Mouse (Mus musculus): Measurements from ENCODE around the gene Hvcn1. TPM values are rescaled to one million over a fixed set of nuclear protein-coding genes. Genes with fewer than 3 reads are reported as not detected.

The Hvcn1 gene
- polyA plus RNA-seq, 1 experiment from 2014 or later: 8.2 TPM

DNA sequence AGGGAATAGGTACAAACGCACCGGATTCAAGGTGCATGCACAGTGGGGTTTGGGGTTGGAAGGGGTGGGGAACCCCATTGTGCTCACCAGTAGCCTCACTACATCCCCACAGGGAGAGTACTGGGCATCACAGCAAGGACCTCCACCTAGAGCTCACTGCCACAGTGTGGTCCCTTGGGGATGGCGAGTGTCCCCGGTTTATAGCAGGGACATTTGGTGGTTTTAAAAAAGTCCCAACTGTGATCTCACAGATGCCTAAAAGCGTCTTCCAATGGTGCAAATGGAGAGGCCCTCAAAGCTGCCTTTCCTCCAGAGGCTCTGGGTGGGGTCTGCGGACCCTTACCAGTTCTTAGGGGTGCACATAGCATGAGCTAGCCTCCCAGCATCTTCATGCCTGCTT lies 7.3 kb downstream of the Hvcn1 start:
- H3K27me3 ChIP-seq (ENCODE audit: insufficient read depth, low read length): no peaks in the 10 kb centered on the region
- no peak for TF ChIP-seq CTCF (IDR thresholded peaks at IDR 0.05; ENCODE audit: low read depth)
- H3K36me3 ChIP-seq (ENCODE audit: insufficient read depth): no peaks in the 10 kb centered on the region
- ATAC-seq (ENCODE audit: insufficient read depth) (no peak), DNase-seq (no peak)
- H3K4me2 ChIP-seq: no peak overlapping the region
- no peaks in the 10 kb centered on the region for H3K9me3 ChIP-seq (ENCODE audit: low read depth, low read length)
- H3K4me1 ChIP-seq (ENCODE audit: insufficient read depth): peaks cover 6% of the 10 kb centered on the region; the same call in 1 of the 2 replicates
- H3K27ac ChIP-seq (ENCODE audit: low read depth): no peak overlapping the region
- no peak overlapping the region for H3K9ac ChIP-seq
- 92% methylated on average over 6 of the region's 6 CpGs for WGBS
- H3K4me3 ChIP-seq (ENCODE audit: low read depth, low read length): no peak overlapping the region

- TF ChIP-seq CTCF (IDR thresholded peaks at IDR 0.05; ENCODE audit: low read depth): no peak
- ATAC-seq (ENCODE audit: insufficient read depth): no peak
Observed at GRCm38 (mm10) chr5:122217636-122218035, 11.0 kb downstream of the Hvcn1 start.

GRCm38 (mm10) chr5:122218109-122218905 lies 11.7 kb downstream of the Hvcn1 start:
- no peak for ATAC-seq (ENCODE audit: insufficient read depth)
- TF ChIP-seq CTCF (IDR thresholded peaks at IDR 0.05; ENCODE audit: low read depth): no peak
- no peaks in the 10 kb centered on the region for H3K9me3 ChIP-seq (ENCODE audit: low read depth, low read length)

More at GRCm38 (mm10) chr5:122217636-122218035, 11.0 kb downstream of the Hvcn1 start:
- H3K9me3 ChIP-seq (ENCODE audit: low read depth, low read length): no peaks in the 10 kb centered on the region
- H3K27me3 ChIP-seq (ENCODE audit: insufficient read depth, low read length): no peaks in the 10 kb centered on the region
- WGBS: 88% methylated on average over 6 of the region's 6 CpGs
- no peak overlapping the region for H3K4me3 ChIP-seq (ENCODE audit: low read depth, low read length)
- no peak overlapping the region for H3K9ac ChIP-seq
- H3K4me1 ChIP-seq (ENCODE audit: insufficient read depth): no peaks in the 10 kb centered on the region
- H3K36me3 ChIP-seq (ENCODE audit: insufficient read depth): no peaks in the 10 kb centered on the region
- H3K4me2 ChIP-seq: no peak overlapping the region
- H3K27ac ChIP-seq (ENCODE audit: low read depth): no peak overlapping the region
- no peak for DNase-seq

GRCm38 (mm10) chr5:122218928-122219327 lies 12.3 kb downstream of the Hvcn1 start:
- DNase-seq: no peak
- TF ChIP-seq CTCF (IDR thresholded peaks at IDR 0.05; ENCODE audit: low read depth): no peak
- H3K27me3 ChIP-seq (ENCODE audit: insufficient read depth, low read length): no peaks in the 10 kb centered on the region
- H3K4me2 ChIP-seq: no peak overlapping the region
- H3K4me1 ChIP-seq (ENCODE audit: insufficient read depth): no peaks in the 10 kb centered on the region
- no peak overlapping the region for H3K4me3 ChIP-seq (ENCODE audit: low read depth, low read length)
- WGBS: 79% methylated on average over 7 of the region's 7 CpGs
- H3K9me3 ChIP-seq (ENCODE audit: low read depth, low read length): no peaks in the 10 kb centered on the region
- no peaks in the 10 kb centered on the region for H3K36me3 ChIP-seq (ENCODE audit: insufficient read depth)
- H3K9ac ChIP-seq: no peak overlapping the region
- no peak for ATAC-seq (ENCODE audit: insufficient read depth)
- no peak overlapping the region for H3K27ac ChIP-seq (ENCODE audit: low read depth)

More at GRCm38 (mm10) chr5:122218109-122218905, 11.7 kb downstream of the Hvcn1 start:
- Histone ChIP-seq H3K36me3 (ENCODE audit: insufficient read depth) (no peaks in the 10 kb centered on the region), H3K4me2 (no peak overlapping the region), H3K4me3 (ENCODE audit: low read depth, low read length) (no peak overlapping the region), H3K9ac (no peak overlapping the region), H3K27ac (ENCODE audit: low read depth) (no peak overlapping the region), H3K27me3 (ENCODE audit: insufficient read depth, low read length) (no peaks in the 10 kb centered on the region), H3K4me1 (ENCODE audit: insufficient read depth) (no peaks in the 10 kb centered on the region)
- WGBS: 76% methylated on average over 12 of the region's 12 CpGs
- no peak for DNase-seq

- Histone ChIP-seq H3K27ac (ENCODE audit: low read depth) (no peak overlapping the region), H3K36me3 (ENCODE audit: insufficient read depth) (no peaks in the 10 kb centered on the region), H3K9ac (no peak overlapping the region), H3K4me3 (ENCODE audit: low read depth, low read length) (no peak overlapping the region), H3K27me3 (ENCODE audit: insufficient read depth, low read length) (no peaks in the 10 kb centered on the region), H3K9me3 (ENCODE audit: low read depth, low read length) (no peaks in the 10 kb centered on the region), H3K4me1 (ENCODE audit: insufficient read depth) (no peaks in the 10 kb centered on the region), H3K4me2 (no peak overlapping the region)
- WGBS: 42% methylated on average over 18 of the region's 18 CpGs
- ATAC-seq (ENCODE audit: insufficient read depth) (no peak), DNase-seq (no peak)
- TF ChIP-seq CTCF (IDR thresholded peaks at IDR 0.05; ENCODE audit: low read depth): no peak
Observed at GRCm38 (mm10) chr5:122219655-122220629, 13.3 kb downstream of the Hvcn1 start.

DNA sequence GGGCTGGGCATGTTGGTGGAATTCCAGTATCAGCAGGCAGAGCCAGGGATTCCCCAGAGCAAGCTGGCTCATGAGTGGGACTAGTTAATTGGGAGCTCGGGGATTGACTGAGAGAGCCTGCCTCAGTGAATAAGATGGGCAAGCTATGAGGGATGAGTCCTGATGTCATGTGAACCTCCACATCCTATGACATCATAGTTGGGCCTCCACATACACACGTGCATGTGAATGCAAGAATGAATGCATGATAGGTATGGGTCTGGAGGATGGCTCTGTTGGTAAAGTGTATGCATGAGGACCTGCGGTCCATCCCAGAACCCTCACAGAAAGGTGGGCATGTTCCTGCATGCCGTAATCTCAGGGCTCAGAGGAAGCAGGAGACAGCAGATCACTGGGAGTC lies 14.5 kb downstream of the Hvcn1 start:
- H3K4me3 ChIP-seq (ENCODE audit: low read depth, low read length): no peak overlapping the region
- no peaks in the 10 kb centered on the region for H3K9me3 ChIP-seq (ENCODE audit: low read depth, low read length)
- no peak for TF ChIP-seq CTCF (IDR thresholded peaks at IDR 0.05; ENCODE audit: low read depth)
- no peaks in the 10 kb centered on the region for H3K36me3 ChIP-seq (ENCODE audit: insufficient read depth)
- no peak overlapping the region for H3K4me2 ChIP-seq
- 88% methylated on average over 4 of the region's 4 CpGs for WGBS
- no peak overlapping the region for H3K27ac ChIP-seq (ENCODE audit: low read depth)
- H3K9ac ChIP-seq: no peak overlapping the region
- H3K4me1 ChIP-seq (ENCODE audit: insufficient read depth): no peaks in the 10 kb centered on the region
- ATAC-seq (ENCODE audit: insufficient read depth): no peak
- no peak for DNase-seq
- H3K27me3 ChIP-seq (ENCODE audit: insufficient read depth, low read length): no peaks in the 10 kb centered on the region

DNA sequence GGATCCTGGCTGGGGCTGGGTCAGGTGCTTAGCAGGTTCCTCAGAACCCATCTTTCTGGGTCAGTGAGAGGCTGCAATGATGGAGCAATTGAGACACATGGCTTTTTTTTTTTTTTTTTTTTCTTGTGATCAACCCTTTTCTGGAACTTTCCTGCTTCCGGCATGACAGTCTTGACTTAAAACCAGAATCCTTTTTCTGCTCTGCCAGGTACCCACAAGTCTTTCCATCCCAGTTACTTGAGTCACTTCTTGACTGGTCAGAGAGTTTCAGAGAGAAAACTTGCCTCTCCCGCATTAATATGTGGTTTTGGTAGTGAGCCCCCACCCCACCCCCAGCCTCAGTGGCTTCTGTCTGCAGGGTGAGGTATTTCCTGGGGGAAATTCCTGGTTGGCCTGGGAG lies 17.7 kb downstream of the Hvcn1 start:
- WGBS: 89% methylated on average over 2 of the region's 2 CpGs
- no peak for TF ChIP-seq CTCF (IDR thresholded peaks at IDR 0.05; ENCODE audit: low read depth)
- no peak overlapping the region for H3K27ac ChIP-seq (ENCODE audit: low read depth)
- no peak overlapping the region for H3K9ac ChIP-seq
- H3K4me1 ChIP-seq (ENCODE audit: insufficient read depth): no peaks in the 10 kb centered on the region
- 0 out of 2 replicates have a peak, but pooled peaks cover 3% of the 10 kb centered on the region for H3K9me3 ChIP-seq (ENCODE audit: low read depth, low read length)
- H3K27me3 ChIP-seq (ENCODE audit: insufficient read depth, low read length): no peaks in the 10 kb centered on the region
- H3K4me3 ChIP-seq (ENCODE audit: low read depth, low read length): no peak overlapping the region
- no peak overlapping the region for H3K4me2 ChIP-seq
- ATAC-seq (ENCODE audit: insufficient read depth) (no peak), DNase-seq (no peak)
- no peaks in the 10 kb centered on the region for H3K36me3 ChIP-seq (ENCODE audit: insufficient read depth)

All from lung, embryonic 14.5 days (tissue).